Mouse (Mus musculus): ENCODE data around the gene Igfals. TPM values are rescaled to one million over a fixed set of nuclear protein-coding genes. Genes with fewer than 3 reads are reported as not detected.

The Igfals gene
- polyA plus RNA-seq, 1 experiment from 2014 or later = 1.1 TPM

DNA sequence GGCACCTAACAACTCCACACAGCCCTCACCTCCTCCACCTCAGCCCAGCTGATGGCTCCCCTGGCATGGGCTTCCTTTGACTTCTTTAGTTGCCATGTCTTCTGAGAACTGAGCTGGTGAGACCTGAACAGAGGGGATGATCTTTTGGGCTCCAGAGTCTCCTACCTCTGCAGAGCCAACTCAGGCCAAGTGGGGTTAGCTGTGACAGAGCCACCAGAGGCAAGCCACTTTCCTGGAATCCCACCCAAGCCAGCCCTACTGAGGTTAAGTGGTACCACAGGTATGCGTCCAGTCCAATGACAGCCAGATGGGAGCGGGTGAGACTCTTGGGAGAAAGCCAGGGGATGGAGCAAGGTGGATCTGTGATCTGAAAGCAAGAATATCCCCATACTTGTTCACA lies 27.5 kb downstream of the Igfals start:
- Histone ChIP-seq H3K4me1 (ENCODE audit: control insufficient read depth, insufficient read depth, low read length) (peaks cover 15% of the 10 kb centered on the region), H3K9ac (replicated peaks; ENCODE audit: low read depth, low read length) (no peak overlapping the region), H3K9me3 (ENCODE audit: control insufficient read depth, low read depth, low read length) (no peaks in the 10 kb centered on the region), H3K27ac (ENCODE audit: low read length) (no peak overlapping the region), H3K36me3 (ENCODE audit: control insufficient read depth, insufficient read depth, low read length) (peaks cover 48% of the 10 kb centered on the region), H3K27me3 (ENCODE audit: control insufficient read depth, insufficient read depth, low read length) (no peaks in the 10 kb centered on the region), H3K4me3 (ENCODE audit: low read depth, low read length) (no peak overlapping the region), H3K4me2 (replicated peaks; ENCODE audit: low read depth, low read length) (no peak overlapping the region)
- 96% methylated on average over 2 of the region's 2 CpGs for WGBS
- no peak for ATAC-seq (ENCODE audit: insufficient number of reproducible peaks, insufficient read depth, low FRiP score, low read depth)

DNA sequence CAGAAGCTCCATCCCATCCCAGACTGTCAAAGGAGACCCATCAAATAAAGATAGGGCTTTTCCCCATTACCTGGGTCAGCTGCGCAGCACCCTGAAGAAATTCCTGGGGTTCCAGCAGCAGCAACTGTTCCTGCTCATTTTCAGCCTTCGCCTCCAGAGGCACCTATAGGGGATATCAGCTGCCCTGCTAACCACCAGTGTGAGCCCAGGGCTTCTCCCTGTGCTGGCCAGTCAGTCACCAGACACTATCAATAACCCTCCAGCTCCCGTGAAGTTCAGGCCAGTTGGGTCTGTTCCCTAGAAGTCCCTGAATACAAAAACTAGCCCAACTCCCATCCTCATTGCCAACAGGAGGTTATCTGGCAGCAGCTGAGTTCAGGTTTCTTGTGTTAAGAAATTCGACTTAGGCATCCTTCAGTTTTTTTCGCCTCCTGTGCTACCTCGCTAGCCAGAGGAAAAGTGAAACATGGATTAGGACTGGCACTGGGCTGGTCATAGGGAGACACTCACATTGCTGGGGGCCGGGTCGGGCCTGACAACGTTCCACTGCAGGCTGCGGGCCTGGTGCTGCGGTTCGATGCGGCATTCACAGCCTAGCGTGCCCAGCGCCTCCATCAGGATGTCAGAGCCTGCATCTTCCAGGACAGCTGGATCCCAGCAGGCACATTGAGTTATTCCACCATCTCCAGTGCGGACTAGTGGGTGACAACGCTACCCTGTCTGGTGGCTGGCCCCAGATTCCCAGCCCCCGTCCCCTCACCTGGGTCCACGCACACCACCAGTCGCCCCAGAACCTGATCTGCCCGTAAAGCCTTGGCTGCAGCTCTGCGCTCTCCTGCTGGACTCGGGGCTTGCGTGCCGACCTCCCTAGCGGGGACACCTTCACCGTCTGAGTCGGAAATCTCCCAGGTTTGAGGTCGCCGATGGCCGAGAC lies 28.5 kb downstream of the Igfals start:
- Histone ChIP-seq H3K36me3 (ENCODE audit: control insufficient read depth, insufficient read depth, low read length) (peaks cover 55% of the 10 kb centered on the region), H3K9me3 (ENCODE audit: control insufficient read depth, low read depth, low read length) (no peaks in the 10 kb centered on the region), H3K4me3 (ENCODE audit: low read depth, low read length) (peak overlapping the region; percentile 91), H3K4me2 (replicated peaks; ENCODE audit: low read depth, low read length) (peak overlapping the region; percentile 99), H3K4me1 (ENCODE audit: control insufficient read depth, insufficient read depth, low read length) (peaks cover 15% of the 10 kb centered on the region), H3K27me3 (ENCODE audit: control insufficient read depth, insufficient read depth, low read length) (no peaks in the 10 kb centered on the region), H3K9ac (replicated peaks; ENCODE audit: low read depth, low read length) (peak overlapping the region; percentile 81), H3K27ac (ENCODE audit: low read length) (peak overlapping the region; percentile 78; the same call in 1 of the 2 replicates)
- peak; percentile 6 for ATAC-seq (ENCODE audit: insufficient number of reproducible peaks, insufficient read depth, low FRiP score, low read depth)
- 10% methylated on average over 31 of the region's 31 CpGs for WGBS

DNA sequence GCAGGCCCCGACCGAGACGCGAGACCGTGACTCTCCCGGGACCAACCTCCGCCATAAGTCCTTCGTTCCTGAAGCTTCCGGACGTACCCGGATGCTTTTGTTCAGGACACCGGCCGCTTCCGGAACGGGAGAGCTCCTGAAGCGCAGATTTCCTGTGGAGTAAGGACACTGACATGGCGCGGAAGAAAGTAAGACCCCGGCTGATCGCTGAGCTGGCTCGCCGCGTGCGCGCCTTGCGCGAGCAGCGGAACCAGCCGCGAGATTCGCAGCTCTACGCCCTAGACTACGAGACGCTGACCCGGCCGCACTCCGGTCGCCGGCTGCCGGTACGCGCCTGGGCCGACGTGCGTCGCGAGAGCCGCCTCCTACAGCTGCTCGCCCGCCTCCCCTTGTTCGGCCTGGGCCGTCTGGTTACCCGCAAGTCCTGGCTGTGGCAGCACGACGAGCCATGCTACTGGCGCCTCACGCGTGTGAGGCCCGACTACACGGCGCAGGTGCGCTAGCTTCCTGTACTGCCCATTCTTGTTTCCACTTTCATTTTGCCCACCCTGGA lies 29.3 kb downstream of the Igfals start, which contains the start of the genes Eme2 and Mrps34:
Gene Eme2 (minus strand): TSS at position 93 of the 553 bp plus-strand sequence.
Gene Mrps34 (plus strand): TSS at position 122 of the 553 bp plus-strand sequence.
- Histone ChIP-seq H3K27me3 (ENCODE audit: control insufficient read depth, insufficient read depth, low read length) (no peaks in the 10 kb centered on the region), H3K36me3 (ENCODE audit: control insufficient read depth, insufficient read depth, low read length) (peaks cover 59% of the 10 kb centered on the region), H3K4me2 (replicated peaks; ENCODE audit: low read depth, low read length) (peak within 1 kb of the TSS; percentile 99), H3K4me1 (ENCODE audit: control insufficient read depth, insufficient read depth, low read length) (peaks cover 15% of the 10 kb centered on the region), H3K9me3 (ENCODE audit: control insufficient read depth, low read depth, low read length) (no peaks in the 10 kb centered on the region), H3K9ac (replicated peaks; ENCODE audit: low read depth, low read length) (peak within 1 kb of the TSS; percentile 81), H3K27ac (ENCODE audit: low read length) (peak within 1 kb of the TSS; percentile 78), H3K4me3 (ENCODE audit: low read depth, low read length) (peak within 1 kb of the TSS; percentile 91)
- WGBS = under 1% methylated on average over 62 of the region's 62 CpGs
- ATAC-seq (ENCODE audit: insufficient number of reproducible peaks, insufficient read depth, low FRiP score, low read depth) = peak; percentile 60

DNA sequence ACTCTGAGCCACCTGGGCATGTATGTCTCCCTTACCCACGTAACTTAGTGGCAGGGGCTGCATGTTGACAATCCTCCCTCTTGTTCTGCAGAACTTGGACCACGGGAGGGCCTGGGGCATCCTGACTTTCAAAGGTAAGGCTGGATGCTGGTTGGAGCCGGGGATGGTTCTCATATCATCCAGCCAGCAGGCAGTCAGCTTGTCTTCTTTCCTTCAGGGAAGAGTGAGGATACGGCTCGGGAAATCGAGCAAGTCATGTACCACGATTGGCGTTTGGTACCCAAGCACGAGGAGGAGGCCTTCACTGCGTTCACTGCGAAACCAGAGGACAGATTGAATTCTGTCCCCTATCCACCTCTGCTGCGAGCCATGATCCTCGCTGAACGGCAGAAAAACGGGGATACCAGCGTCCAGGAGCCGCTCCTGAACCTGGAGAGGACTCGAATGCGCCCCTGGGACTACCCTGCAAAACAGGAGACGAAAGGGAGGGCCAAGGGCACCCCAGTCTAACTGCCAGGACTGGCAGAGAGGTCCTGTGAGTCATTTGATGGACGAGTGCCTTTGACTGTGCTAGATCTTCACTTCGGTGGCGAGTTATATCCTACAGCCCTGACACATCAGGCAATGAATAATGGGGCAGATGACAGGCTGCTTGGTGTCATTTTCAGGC lies 29.9 kb downstream of the Igfals start:
- Histone ChIP-seq H3K27me3 (ENCODE audit: control insufficient read depth, insufficient read depth, low read length) (no peaks in the 10 kb centered on the region), H3K9ac (replicated peaks; ENCODE audit: low read depth, low read length) (peak overlapping the region; percentile 81), H3K36me3 (ENCODE audit: control insufficient read depth, insufficient read depth, low read length) (peaks cover 60% of the 10 kb centered on the region), H3K4me3 (ENCODE audit: low read depth, low read length) (peak overlapping the region; percentile 91), H3K9me3 (ENCODE audit: control insufficient read depth, low read depth, low read length) (no peaks in the 10 kb centered on the region), H3K27ac (ENCODE audit: low read length) (peak overlapping the region; percentile 78), H3K4me1 (ENCODE audit: control insufficient read depth, insufficient read depth, low read length) (peaks cover 15% of the 10 kb centered on the region), H3K4me2 (replicated peaks; ENCODE audit: low read depth, low read length) (peak overlapping the region; percentile 99)
- WGBS = 11% methylated on average over 23 of the region's 23 CpGs
- no peak for ATAC-seq (ENCODE audit: insufficient number of reproducible peaks, insufficient read depth, low FRiP score, low read depth)

DNA sequence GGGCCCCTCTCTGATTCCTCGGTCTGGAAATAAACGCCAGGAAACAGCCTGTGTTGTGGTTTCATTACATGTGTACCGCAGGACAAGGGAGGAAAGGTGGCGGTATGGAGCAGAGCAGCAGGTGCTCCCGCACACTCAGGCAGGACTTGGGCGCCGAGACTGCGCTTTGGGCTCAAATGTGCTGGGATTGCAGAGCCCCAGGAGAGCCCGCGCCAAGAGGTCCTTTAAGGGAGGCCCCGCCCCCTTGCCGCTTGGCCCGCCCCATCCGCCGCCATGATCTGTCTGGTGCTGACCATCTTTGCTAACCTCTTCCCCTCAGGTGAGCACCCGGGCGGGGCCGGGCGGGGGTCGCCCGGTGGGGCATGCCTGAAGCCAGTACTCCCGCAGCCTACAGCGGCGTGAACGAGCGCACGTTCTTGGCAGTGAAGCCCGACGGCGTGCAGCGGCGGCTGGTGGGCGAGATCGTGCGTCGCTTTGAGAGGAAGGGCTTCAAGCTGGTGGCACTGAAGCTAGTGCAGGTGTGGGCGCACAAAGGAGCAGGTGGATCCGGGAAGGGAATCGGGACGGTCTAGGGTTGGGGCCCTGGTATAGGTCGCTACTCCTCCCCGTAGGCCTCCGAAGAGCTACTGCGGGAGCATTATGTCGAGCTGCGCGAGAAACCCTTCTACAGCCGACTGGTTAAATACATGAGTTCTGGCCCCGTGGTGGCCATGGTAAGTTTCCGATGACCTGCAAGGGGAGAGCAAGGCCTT lies 30.6 kb downstream of the Igfals start, which contains the start of gene Nme3:
Gene Nme3 (plus strand): TSS at position 260 of the 752 bp plus-strand sequence.
- Histone ChIP-seq H3K9ac (replicated peaks; ENCODE audit: low read depth, low read length) (peak within 1 kb of the TSS; percentile 81), H3K4me2 (replicated peaks; ENCODE audit: low read depth, low read length) (peak within 1 kb of the TSS; percentile 99), H3K4me3 (ENCODE audit: low read depth, low read length) (peak within 1 kb of the TSS; percentile 91), H3K4me1 (ENCODE audit: control insufficient read depth, insufficient read depth, low read length) (peaks cover 15% of the 10 kb centered on the region), H3K27ac (ENCODE audit: low read length) (peak within 1 kb of the TSS; percentile 78), H3K27me3 (ENCODE audit: control insufficient read depth, insufficient read depth, low read length) (no peaks in the 10 kb centered on the region), H3K9me3 (ENCODE audit: control insufficient read depth, low read depth, low read length) (no peaks in the 10 kb centered on the region), H3K36me3 (ENCODE audit: control insufficient read depth, insufficient read depth, low read length) (peaks cover 60% of the 10 kb centered on the region)
- peak; percentile 80 for ATAC-seq (ENCODE audit: insufficient number of reproducible peaks, insufficient read depth, low FRiP score, low read depth)
- WGBS = under 1% methylated on average over 48 of the region's 50 CpGs

DNA sequence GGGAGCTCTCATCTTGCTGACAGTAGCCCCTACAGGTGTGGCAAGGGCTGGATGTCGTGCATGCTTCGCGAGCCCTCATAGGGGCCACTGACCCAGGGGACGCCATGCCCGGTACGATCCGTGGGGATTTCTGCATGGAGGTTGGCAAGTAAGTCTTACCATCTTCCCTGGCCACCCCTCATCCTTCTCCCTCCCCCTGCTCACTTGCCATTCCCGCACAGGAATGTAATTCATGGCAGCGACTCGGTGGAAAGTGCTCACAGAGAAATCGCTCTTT lies 31.1 kb downstream of the Igfals start:
- no peak for ATAC-seq (ENCODE audit: insufficient number of reproducible peaks, insufficient read depth, low FRiP score, low read depth)
- Histone ChIP-seq H3K27ac (ENCODE audit: low read length) (no peak overlapping the region), H3K36me3 (ENCODE audit: control insufficient read depth, insufficient read depth, low read length) (peaks cover 62% of the 10 kb centered on the region), H3K4me3 (ENCODE audit: low read depth, low read length) (peak overlapping the region; percentile 91), H3K9ac (replicated peaks; ENCODE audit: low read depth, low read length) (peak overlapping the region; percentile 71), H3K9me3 (ENCODE audit: control insufficient read depth, low read depth, low read length) (no peaks in the 10 kb centered on the region), H3K27me3 (ENCODE audit: control insufficient read depth, insufficient read depth, low read length) (no peaks in the 10 kb centered on the region), H3K4me1 (ENCODE audit: control insufficient read depth, insufficient read depth, low read length) (peaks cover 15% of the 10 kb centered on the region), H3K4me2 (replicated peaks; ENCODE audit: low read depth, low read length) (peak overlapping the region; percentile 99)
- 29% methylated on average over 11 of the region's 11 CpGs for WGBS

DNA sequence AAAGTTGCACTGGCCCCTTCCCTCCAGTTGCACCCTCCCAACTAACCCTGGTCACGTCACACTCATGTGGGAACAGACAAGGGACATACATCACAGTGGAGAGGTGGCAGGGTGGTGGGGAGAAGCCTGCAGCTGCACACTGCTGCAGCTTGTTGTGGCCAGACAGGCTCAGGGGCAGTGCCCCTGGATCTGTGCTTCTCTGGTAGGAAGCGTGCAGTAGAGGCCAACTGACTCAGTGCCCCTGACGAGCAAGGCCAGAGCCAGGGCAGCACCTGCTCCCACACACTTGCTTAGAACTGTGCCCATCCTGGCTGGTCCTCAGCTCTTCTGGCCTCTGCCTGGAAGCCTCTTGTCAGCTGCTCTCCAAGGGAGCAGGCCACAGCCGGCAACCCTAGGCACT lies 31.8 kb downstream of the Igfals start:
- peaks cover 62% of the 10 kb centered on the region for H3K36me3 ChIP-seq (ENCODE audit: control insufficient read depth, insufficient read depth, low read length)
- WGBS = 70% methylated on average over 4 of the region's 4 CpGs
- peak overlapping the region; percentile 91; the same call in 1 of the 2 replicates for H3K4me3 ChIP-seq (ENCODE audit: low read depth, low read length)

More for the DNA sequence above, 31.8 kb downstream of the Igfals start:
- H3K27ac ChIP-seq (ENCODE audit: low read length) = no peak overlapping the region
- no peaks in the 10 kb centered on the region for H3K9me3 ChIP-seq (ENCODE audit: control insufficient read depth, low read depth, low read length)
- H3K4me1 ChIP-seq (ENCODE audit: control insufficient read depth, insufficient read depth, low read length) = peaks cover 15% of the 10 kb centered on the region
- no peak for ATAC-seq (ENCODE audit: insufficient number of reproducible peaks, insufficient read depth, low FRiP score, low read depth)
- H3K9ac ChIP-seq (replicated peaks; ENCODE audit: low read depth, low read length) = no peak overlapping the region
- H3K27me3 ChIP-seq (ENCODE audit: control insufficient read depth, insufficient read depth, low read length) = no peaks in the 10 kb centered on the region
- H3K4me2 ChIP-seq (replicated peaks; ENCODE audit: low read depth, low read length) = peak overlapping the region; percentile 99; the same call in 1 of the 2 replicates
